Mouse (Mus musculus): ENCODE data around the gene Cog1. TPM values are rescaled to one million over a fixed set of nuclear protein-coding genes. Genes with fewer than 3 reads are reported as not detected.

Cog1 gene
- polyA plus RNA-seq, 1 experiment: 4.5 TPM

DNA sequence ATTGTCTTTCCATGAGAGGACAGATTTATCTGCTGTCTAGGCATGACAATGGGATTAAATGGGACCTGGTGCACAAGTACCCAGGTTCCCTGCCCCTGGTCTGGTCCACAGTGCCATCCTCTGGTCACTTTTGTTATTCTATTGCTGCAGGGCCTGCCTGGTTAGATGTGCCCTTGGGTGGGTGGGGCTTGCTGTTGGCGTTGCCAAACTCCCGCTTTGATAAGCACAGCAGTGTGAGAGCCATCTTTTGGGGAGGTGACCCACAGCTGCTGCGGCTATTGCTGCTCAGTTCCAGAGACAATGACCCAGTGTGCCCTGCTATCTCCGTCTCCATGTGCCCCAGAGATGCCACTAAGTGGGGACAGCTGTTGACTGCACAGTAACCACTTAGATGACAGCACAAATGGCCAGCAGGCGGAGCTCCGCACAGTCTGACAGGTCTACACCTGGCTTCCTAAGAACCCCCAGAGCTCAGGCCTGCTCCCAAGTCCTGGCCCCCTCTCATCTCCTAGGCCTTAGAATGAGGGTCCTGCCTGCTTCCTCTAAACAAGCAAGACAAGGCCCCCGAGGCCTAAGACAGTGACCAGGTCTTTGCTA is 66.2 kb downstream of the Cog1 start:
- H3K4me3 ChIP-seq (replicated peaks): no peak overlapping the region
- H3K36me3 ChIP-seq (ENCODE audit: control insufficient read depth): no peaks in the 10 kb centered on the region
- no peak for TF ChIP-seq TAL1 (IDR thresholded peaks at IDR 0.05; ENCODE audit: low read length)
- no peak for TF ChIP-seq GATA1 (IDR thresholded peaks at IDR 0.05; ENCODE audit: low read length)
- H3K27me3 ChIP-seq (ENCODE audit: control insufficient read depth): peaks cover 8% of the 10 kb centered on the region
- H3K9me3 ChIP-seq (ENCODE audit: control insufficient read depth, low read length): no peaks in the 10 kb centered on the region
- peaks cover 2% of the 10 kb centered on the region for H3K4me1 ChIP-seq (ENCODE audit: control insufficient read depth)

DNA sequence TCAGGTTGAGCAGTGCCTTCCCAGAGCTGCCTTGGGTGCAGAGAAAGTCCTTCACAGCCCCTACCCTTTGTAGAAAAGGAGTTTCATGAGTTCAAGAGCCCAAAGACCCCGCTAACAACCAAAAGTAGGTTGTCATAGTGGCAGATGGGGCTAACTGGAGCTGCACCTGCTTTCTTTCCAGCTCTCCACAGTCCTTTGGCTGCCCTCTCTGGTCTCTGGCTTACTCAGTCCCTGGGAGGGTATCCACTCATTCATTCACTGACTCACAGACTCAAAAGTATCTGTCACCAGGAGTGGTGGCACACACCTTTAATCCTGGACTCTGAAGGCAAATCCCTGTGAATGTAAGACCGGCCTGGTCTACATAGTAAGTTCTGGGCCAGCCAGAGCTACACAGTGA is 67.2 kb downstream of the Cog1 start:
- peaks cover 2% of the 10 kb centered on the region; the same call in 1 of the 2 replicates for H3K27me3 ChIP-seq (ENCODE audit: control insufficient read depth)
- no peak overlapping the region for H3K4me3 ChIP-seq (replicated peaks)
- TF ChIP-seq TAL1 (IDR thresholded peaks at IDR 0.05; ENCODE audit: low read length): no peak
- TF ChIP-seq GATA1 (IDR thresholded peaks at IDR 0.05; ENCODE audit: low read length): no peak
- H3K4me1 ChIP-seq (ENCODE audit: control insufficient read depth): peaks cover 2% of the 10 kb centered on the region
- H3K9me3 ChIP-seq (ENCODE audit: control insufficient read depth, low read length): no peaks in the 10 kb centered on the region
- no peaks in the 10 kb centered on the region for H3K36me3 ChIP-seq (ENCODE audit: control insufficient read depth)

Other genes with a start within 250 kb of the Cog1 start
- not detected in 2 replicates for gene Sstr2, start 29.8 kb upstream of the Cog1 start, polyA plus RNA-seq (2012)
- 0.04 and 0.08 TPM in 2 replicates for gene Slc39a11, start 910 bp downstream of the Cog1 start, polyA plus RNA-seq (2012)
- 46.7 and 53.9 TPM in 2 replicates for gene Fam104a, start 35.0 kb downstream of the Cog1 start, polyA plus RNA-seq (2012)
- 0.38 and 0.43 TPM in 2 replicates for gene D11Wsu47e, start 35.2 kb downstream of the Cog1 start, polyA plus RNA-seq (2012)
- gene Cpsf4l, start 60.8 kb downstream of the Cog1 start, polyA plus RNA-seq (2012): not detected in 2 replicates
- 7.3 and 8.3 TPM in 2 replicates for gene Cdc42ep4, start 102.7 kb downstream of the Cog1 start, polyA plus RNA-seq (2012)